Mouse (Mus musculus) lung, adult 2 months (tissue): ENCODE measurements around the gene Smarca2. TPM values are rescaled to one million over a fixed set of nuclear protein-coding genes. Genes with fewer than 3 reads are reported as not detected.

ENCODE experiments used
- DNase-seq: peaks from one replicate; pipeline ENCODE4 v3.0.0; 2022
- H3K4me1 ChIP-seq: fragments of 200-500 bp; 2 replicates; pipeline ENCODE4 v1.6.1; 2011; ENCODE audit warnings: low read length; ENCODE audit not compliant: control insufficient read depth, insufficient read depth
- H3K4me3 ChIP-seq: fragments of 200-500 bp; replicated peaks from 2 replicates; pipeline ENCODE3; 2011; ENCODE audit warnings: low read depth, mild to moderate bottlenecking, control low read depth, low read length; ENCODE audit errors: extremely low read depth
- CTCF ChIP-seq: fragments of 200-500 bp; IDR thresholded peaks from 2 replicates; pipeline ENCODE4 v1.5.1; 2011; ENCODE audit warnings: mild to moderate bottlenecking, low read length, control low read depth; ENCODE audit not compliant: insufficient read depth
- POLR2A ChIP-seq: fragments of 200-500 bp; IDR thresholded peaks from 2 replicates; pipeline ENCODE4 v1.6.1; 2011; ENCODE audit warnings: low read depth, mild to moderate bottlenecking, control low read depth, low read length, borderline replicate concordance; ENCODE audit errors: extremely low read depth
- WGBS: fragments of 180-500 bp; shearing (Covaris S2); methylation state at CpG from one replicate; pipeline ENCODE4 v1.1.7; 2018; 5-methylcytosine and 5-hydroxymethylcytosine counted together
- polyA plus RNA-seq: library from polyadenylated mRNA; depleted of rRNA; stranded (reverse); fragments of >200 nt; gene quantifications from 2 replicates; pipeline ENCODE4 v1.2.3, GENCODE M21; 2012

Smarca2 gene
- polyA plus RNA-seq, 1 experiment: 78.9 TPM

DNA sequence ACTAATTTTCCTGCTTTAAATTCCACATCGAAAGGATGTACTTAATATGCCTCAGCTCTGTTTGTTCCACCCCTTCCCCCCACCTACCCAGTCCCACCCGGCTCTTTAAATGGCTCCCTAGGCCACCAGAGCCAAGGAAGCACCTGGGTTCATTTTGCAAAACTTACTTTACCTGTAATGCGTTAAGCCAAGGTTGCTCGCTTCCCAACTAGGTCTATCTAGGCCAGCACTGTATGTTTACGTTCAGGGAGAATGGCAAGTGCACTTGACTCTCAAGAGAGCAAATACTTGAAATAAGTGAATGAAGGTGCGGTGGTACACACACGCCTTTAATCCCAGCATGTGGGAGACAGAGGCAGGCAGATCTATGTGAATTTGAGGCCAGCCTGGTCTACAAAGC is 140.7 kb downstream of the Smarca2 start:
- peak; percentile 51 for DNase-seq
- H3K4me3 ChIP-seq: no peak overlapping the region
- TF ChIP-seq POLR2A: no peak
- WGBS: 67% methylated on average over 7 of the region's 7 CpGs
- H3K4me1 ChIP-seq: peaks cover 17% of the 10 kb centered on the region

DNA sequence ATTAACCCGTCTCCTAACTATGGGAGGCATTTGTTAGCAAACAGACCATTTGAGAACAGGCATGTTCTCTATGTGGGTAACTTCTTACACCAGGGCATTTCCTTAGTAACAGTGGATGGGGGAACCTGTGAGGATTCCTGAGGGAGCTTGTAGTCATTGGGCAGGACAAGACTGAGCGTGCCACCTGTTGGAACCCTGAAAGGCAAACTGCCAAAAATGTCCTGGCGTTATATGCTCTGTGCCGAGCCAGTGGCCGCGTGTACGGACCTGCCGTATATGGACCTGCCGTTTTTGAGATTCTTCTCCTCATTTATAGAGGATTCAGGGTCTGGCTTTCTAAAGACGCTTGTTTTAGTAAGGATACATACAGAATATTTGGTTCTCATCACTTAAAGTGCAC is 141.4 kb downstream of the Smarca2 start:
- DNase-seq: no peak
- WGBS: 69% methylated on average over 10 of the region's 10 CpGs
- Histone ChIP-seq H3K4me1 (peaks cover 17% of the 10 kb centered on the region), H3K4me3 (no peak overlapping the region)
- TF ChIP-seq CTCF (no peak), POLR2A (no peak)

DNA sequence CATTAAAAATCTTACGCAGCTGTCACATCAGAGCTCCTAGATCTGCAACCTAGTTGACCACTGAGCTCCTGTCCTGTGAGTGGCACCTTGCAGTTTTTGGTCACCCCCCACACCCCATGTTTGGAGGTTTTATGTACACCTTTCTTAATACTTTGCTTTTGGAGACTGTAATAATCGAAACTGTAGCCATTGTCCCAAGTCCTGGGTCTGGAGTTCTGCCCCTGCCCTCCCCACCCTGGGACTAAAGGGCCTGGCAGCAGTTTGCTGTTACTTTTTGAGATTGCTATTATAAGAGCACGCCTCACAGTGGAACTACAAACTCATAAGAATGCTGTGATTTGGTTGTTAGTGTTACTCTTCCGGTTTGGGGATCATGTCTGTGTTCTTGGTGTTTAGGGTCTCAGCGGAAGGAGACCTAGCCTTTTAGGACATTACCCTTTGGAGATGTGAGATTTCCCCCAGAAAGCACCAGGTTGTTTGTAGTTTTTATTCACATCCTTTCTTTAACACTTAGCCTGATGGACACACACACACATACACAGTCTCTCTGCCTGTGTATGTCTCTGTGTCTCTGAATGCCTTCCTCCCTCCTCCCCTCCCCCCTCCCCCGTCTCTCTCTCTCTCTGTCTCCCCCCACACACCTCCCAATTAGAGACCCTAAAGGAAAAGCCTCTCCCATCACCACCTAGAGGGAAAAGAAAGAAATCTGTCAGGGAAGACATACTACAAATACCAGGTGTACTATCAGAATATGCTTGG is 142.0 kb downstream of the Smarca2 start:
- no peak for TF ChIP-seq CTCF
- no peak for TF ChIP-seq POLR2A
- DNase-seq: no peak
- WGBS: 29% methylated on average over 6 of the region's 6 CpGs
- Histone ChIP-seq H3K4me3 (peak overlapping the region; percentile 83), H3K4me1 (peaks cover 17% of the 10 kb centered on the region)

DNA sequence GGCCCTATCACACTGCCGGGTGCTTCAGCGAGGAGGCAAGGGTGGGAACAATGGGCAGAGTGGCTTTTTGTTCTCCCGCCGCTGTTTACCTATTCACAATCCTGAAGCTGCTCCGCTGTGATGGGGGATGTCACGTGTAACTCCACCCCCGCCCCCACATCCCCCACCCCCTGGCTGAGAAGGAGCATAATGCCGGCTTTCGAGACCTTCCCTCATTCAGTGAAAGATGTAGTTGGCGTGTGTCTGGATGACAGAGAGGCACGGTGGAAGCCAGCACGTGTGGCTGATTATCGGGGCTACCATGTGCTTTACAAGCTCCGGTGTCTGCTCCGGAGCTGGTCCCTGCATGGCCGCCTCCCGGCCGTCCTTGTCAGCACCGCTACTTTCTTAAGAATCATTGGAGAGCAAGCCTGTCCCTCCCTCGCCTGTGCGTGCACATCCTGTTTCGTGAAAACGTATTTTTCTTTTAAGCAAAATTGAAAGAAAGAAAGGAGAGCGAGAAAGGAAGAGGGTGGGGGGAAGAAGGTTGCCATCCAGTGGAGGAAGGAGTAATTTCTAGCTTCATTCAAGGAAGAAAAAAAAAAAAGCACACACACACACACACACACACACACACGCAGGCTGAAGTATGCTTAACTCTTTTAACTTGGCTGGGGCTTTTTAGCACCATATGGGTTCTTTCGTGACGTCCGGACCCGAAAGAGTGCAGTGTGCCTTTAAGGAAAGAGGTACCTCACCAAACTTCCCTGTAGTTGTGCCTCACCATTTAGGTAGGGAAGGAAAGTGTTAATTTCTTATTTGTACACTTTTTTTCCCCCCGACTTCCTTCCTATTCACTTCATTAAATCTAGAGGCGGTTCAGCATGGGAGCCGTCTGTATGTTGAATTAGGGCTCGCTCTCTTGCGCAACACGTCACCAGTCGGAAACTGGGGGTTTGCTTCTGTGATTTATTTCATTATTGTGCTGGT is 143.0 kb downstream of the Smarca2 start:
- TF ChIP-seq CTCF (no peak; the same call in 1 of the 2 replicates), POLR2A (0 out of 2 replicates have a peak, but pooled peaks have one; percentile 25)
- peak overlapping the region; percentile 83 for H3K4me3 ChIP-seq
- peaks cover 19% of the 10 kb centered on the region for H3K4me1 ChIP-seq
- peak; percentile 68 for DNase-seq
- under 1% methylated on average over 36 of the region's 36 CpGs for WGBS

DNA sequence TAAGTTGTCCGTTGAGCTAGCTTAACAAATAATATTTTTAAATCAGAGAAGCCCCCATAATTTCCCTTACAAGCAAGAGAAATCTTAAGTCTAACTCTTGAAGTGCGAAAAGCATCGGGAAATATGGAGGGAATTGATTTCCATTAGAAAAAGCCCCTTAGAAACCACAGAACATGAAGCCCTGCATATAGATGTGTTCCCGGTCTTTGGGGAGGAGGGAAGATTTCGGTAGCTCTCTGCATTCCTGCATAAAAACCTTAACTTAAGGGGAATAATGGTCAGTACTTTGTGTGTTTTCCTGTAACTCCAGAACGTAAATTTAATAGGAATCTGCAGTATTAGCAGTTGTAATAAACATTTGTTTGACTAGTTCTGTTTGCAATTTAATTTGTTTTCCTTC is 143.8 kb downstream of the Smarca2 start:
- peaks cover 19% of the 10 kb centered on the region for H3K4me1 ChIP-seq

DNA sequence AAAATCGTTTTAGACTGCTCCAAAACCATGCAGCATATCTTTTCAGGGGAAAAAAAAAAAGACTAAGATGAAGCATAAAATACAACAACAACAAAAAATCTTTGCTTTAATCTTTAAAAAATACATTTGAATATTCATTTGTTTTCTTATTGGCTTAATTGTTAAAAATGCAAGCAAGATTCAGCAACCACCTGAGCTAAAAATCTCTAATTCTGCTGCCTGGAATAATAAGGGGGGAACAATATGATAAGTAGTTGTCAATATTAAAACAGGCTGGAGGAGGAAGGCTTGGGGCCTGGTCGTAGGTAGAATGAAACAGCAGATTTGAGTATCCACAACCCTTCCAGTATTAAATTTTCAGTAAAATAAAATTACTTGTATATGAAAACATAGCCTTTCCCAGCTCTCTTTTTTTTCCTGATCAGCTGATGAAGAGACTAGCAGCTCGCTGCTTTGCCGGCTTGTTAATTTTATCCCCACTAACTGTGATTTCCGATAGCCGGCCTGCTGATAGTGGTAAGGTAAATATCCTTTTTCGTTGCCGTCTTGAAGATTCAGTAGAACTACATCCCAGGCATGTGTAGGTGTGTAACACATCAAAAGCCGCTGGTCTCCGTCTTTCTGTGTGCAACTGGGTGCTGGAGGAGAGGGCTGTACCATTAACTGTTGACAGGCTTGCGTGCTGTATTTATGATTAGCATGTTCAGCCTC is 144.7 kb downstream of the Smarca2 start:
- 23% methylated on average over 11 of the region's 11 CpGs for WGBS
- DNase-seq: peak; percentile 43
- no peak overlapping the region for H3K4me3 ChIP-seq

More for the DNA sequence above, 143.8 kb downstream of the Smarca2 start:
- WGBS: under 1% methylated on average over 6 of the region's 6 CpGs
- H3K4me3 ChIP-seq: peak overlapping the region; percentile 55
- no peak for DNase-seq
- TF ChIP-seq POLR2A: no peak
- no peak for TF ChIP-seq CTCF

GRCm38 (mm10) chr19:26752611-26753163 is 147.8 kb downstream of the Smarca2 start:
- TF ChIP-seq CTCF (no peak), POLR2A (no peak)
- no peak for DNase-seq
- WGBS: 52% methylated on average over 15 of the region's 15 CpGs
- Histone ChIP-seq H3K4me1 (peaks cover 14% of the 10 kb centered on the region), H3K4me3 (no peak overlapping the region)

More for the DNA sequence above, 144.7 kb downstream of the Smarca2 start:
- H3K4me1 ChIP-seq: peaks cover 17% of the 10 kb centered on the region
- TF ChIP-seq CTCF (no peak), POLR2A (no peak)

GRCm38 (mm10) chr19:26753266-26753872 is 148.5 kb downstream of the Smarca2 start:
- Histone ChIP-seq H3K4me3 (no peak overlapping the region), H3K4me1 (peaks cover 14% of the 10 kb centered on the region)
- 45% methylated on average over 7 of the region's 7 CpGs for WGBS
- peak; percentile 41 for DNase-seq
- TF ChIP-seq CTCF: no peak

GRCm38 (mm10) chr19:26754016-26754794 is 149.4 kb downstream of the Smarca2 start:
- Histone ChIP-seq H3K4me3 (no peak overlapping the region), H3K4me1 (peaks cover 19% of the 10 kb centered on the region)
- 57% methylated on average over 10 of the region's 10 CpGs for WGBS
- peak; percentile 44 for DNase-seq
- TF ChIP-seq CTCF: no peak
